Mouse (Mus musculus): ENCODE results near the gene Pus3. TPM values are rescaled to one million over a fixed set of nuclear protein-coding genes. Genes with fewer than 3 reads are reported as not detected.

Gene Pus3
- total and polyA plus RNA-seq, 2 experiments from 2014 or later, result 9.6 to 13.3 TPM

GRCm38 (mm10) chr9:35567995-35568394, 9.6 kb downstream of the Pus3 start:
- H3K4me3 ChIP-seq (ENCODE audit: low read depth, low read length), result no peak overlapping the region
- WGBS, result 87% methylated on average over 3 of the region's 3 CpGs
- H3K27ac ChIP-seq (ENCODE audit: low read depth, low read length), result no peak overlapping the region
- H3K9me3 ChIP-seq (ENCODE audit: low read length), result no peaks in the 10 kb centered on the region
- H3K36me3 ChIP-seq (ENCODE audit: insufficient read depth, low read length), result peaks cover 18% of the 10 kb centered on the region
- H3K4me2 ChIP-seq (ENCODE audit: low read depth, low read length, poor library complexity, severe bottlenecking), result no peak overlapping the region
- no peak for TF ChIP-seq CTCF (IDR thresholded peaks at IDR 0.05)
- DNase-seq (ENCODE audit: low spot score), result no peak
- no peak for ATAC-seq (ENCODE audit: low FRiP score)
- H3K9ac ChIP-seq (replicated peaks; ENCODE audit: low read length, poor library complexity, severe bottlenecking), result no peak overlapping the region
- H3K27me3 ChIP-seq (ENCODE audit: insufficient read depth, low read length), result no peaks in the 10 kb centered on the region
- no peaks in the 10 kb centered on the region for H3K4me1 ChIP-seq (ENCODE audit: insufficient read depth, low read length)

- peak within 1 kb of the TSS; percentile 68 for H3K9ac ChIP-seq (replicated peaks; ENCODE audit: low read length, poor library complexity, severe bottlenecking)
- peak within 1 kb of the TSS; percentile 85 for H3K4me2 ChIP-seq (ENCODE audit: low read depth, low read length, poor library complexity, severe bottlenecking)
- under 1% methylated on average over 86 of the region's 86 CpGs for WGBS
- ATAC-seq (ENCODE audit: low FRiP score), result peak; percentile 97
- H3K4me3 ChIP-seq (ENCODE audit: low read depth, low read length), result peak within 1 kb of the TSS; percentile 74
- H3K4me1 ChIP-seq (ENCODE audit: insufficient read depth, low read length), result no peaks in the 10 kb centered on the region
- H3K27me3 ChIP-seq (ENCODE audit: insufficient read depth, low read length), result no peaks in the 10 kb centered on the region
- H3K27ac ChIP-seq (ENCODE audit: low read depth, low read length), result peak within 1 kb of the TSS; percentile 80
- H3K36me3 ChIP-seq (ENCODE audit: insufficient read depth, low read length), result peaks cover 16% of the 10 kb centered on the region
- TF ChIP-seq CTCF (IDR thresholded peaks at IDR 0.05), result peak; percentile 58
- peak; percentile 99 for DNase-seq (ENCODE audit: low spot score)
- no peaks in the 10 kb centered on the region for H3K9me3 ChIP-seq (ENCODE audit: low read length)
Observed at GRCm38 (mm10) chr9:35569571-35570534, 11.5 kb downstream of the Pus3 start, which contains the start of the genes Pate2 and Hyls1. Gene Pate2, plus strand, starts transcription at chr9:35570284. Gene Hyls1, minus strand, starts transcription at chr9:35570398.

- Histone ChIP-seq H3K4me3 (ENCODE audit: low read depth, low read length) (peak overlapping the region; percentile 74), H3K9me3 (ENCODE audit: low read length) (no peaks in the 10 kb centered on the region), H3K27me3 (ENCODE audit: insufficient read depth, low read length) (peaks cover 4% of the 10 kb centered on the region; the same call in 1 of the 2 replicates), H3K4me2 (ENCODE audit: low read depth, low read length, poor library complexity, severe bottlenecking) (peak overlapping the region; percentile 48), H3K27ac (ENCODE audit: low read depth, low read length) (no peak overlapping the region), H3K9ac (replicated peaks; ENCODE audit: low read length, poor library complexity, severe bottlenecking) (peak overlapping the region; percentile 68), H3K36me3 (ENCODE audit: insufficient read depth, low read length) (peaks cover 8% of the 10 kb centered on the region), H3K4me1 (ENCODE audit: insufficient read depth, low read length) (no peaks in the 10 kb centered on the region)
- WGBS, result 9% methylated on average over 5 of the region's 5 CpGs
- ATAC-seq (ENCODE audit: low FRiP score), result no peak
- TF ChIP-seq CTCF (IDR thresholded peaks at IDR 0.05), result no peak
- DNase-seq (ENCODE audit: low spot score), result no peak
Observed at GRCm38 (mm10) chr9:35570663-35571062, 12.3 kb downstream of the Pus3 start.

- ATAC-seq (ENCODE audit: low FRiP score) (no peak), DNase-seq (ENCODE audit: low spot score) (no peak)
- TF ChIP-seq CTCF (IDR thresholded peaks at IDR 0.05), result no peak
- Histone ChIP-seq H3K9ac (replicated peaks; ENCODE audit: low read length, poor library complexity, severe bottlenecking) (0 out of 2 replicates have a peak overlapping the region, but pooled peaks have one; percentile 48), H3K4me3 (ENCODE audit: low read depth, low read length) (peak overlapping the region; percentile 37), H3K27ac (ENCODE audit: low read depth, low read length) (no peak overlapping the region), H3K9me3 (ENCODE audit: low read length) (no peaks in the 10 kb centered on the region), H3K27me3 (ENCODE audit: insufficient read depth, low read length) (peaks cover 4% of the 10 kb centered on the region; the same call in 1 of the 2 replicates), H3K4me2 (ENCODE audit: low read depth, low read length, poor library complexity, severe bottlenecking) (peak overlapping the region; percentile 66), H3K36me3 (ENCODE audit: insufficient read depth, low read length) (no peaks in the 10 kb centered on the region), H3K4me1 (ENCODE audit: insufficient read depth, low read length) (no peaks in the 10 kb centered on the region)
- 4% methylated on average over 32 of the region's 32 CpGs for WGBS
Observed at GRCm38 (mm10) chr9:35574416-35574815, 16.0 kb downstream of the Pus3 start.

GRCm38 (mm10) chr9:35587674-35588073, 29.3 kb downstream of the Pus3 start:
- H3K4me3 ChIP-seq (ENCODE audit: low read depth, low read length), result no peak overlapping the region
- TF ChIP-seq CTCF (IDR thresholded peaks at IDR 0.05), result no peak
- ATAC-seq (ENCODE audit: low FRiP score) (no peak), DNase-seq (ENCODE audit: low spot score) (no peak)
- no peak overlapping the region for H3K4me2 ChIP-seq (ENCODE audit: low read depth, low read length, poor library complexity, severe bottlenecking)
- no peaks in the 10 kb centered on the region for H3K27me3 ChIP-seq (ENCODE audit: insufficient read depth, low read length)
- H3K4me1 ChIP-seq (ENCODE audit: insufficient read depth, low read length), result no peaks in the 10 kb centered on the region
- no peaks in the 10 kb centered on the region for H3K9me3 ChIP-seq (ENCODE audit: low read length)
- 29% methylated on average over 1 of the region's 1 CpGs for WGBS
- H3K36me3 ChIP-seq (ENCODE audit: insufficient read depth, low read length), result no peaks in the 10 kb centered on the region
- no peak overlapping the region for H3K9ac ChIP-seq (replicated peaks; ENCODE audit: low read length, poor library complexity, severe bottlenecking)
- H3K27ac ChIP-seq (ENCODE audit: low read depth, low read length), result no peak overlapping the region

GRCm38 (mm10) chr9:35592903-35593302, 34.5 kb downstream of the Pus3 start:
- peak; percentile 71; the same call in 1 of the 2 replicates for ATAC-seq (ENCODE audit: low FRiP score)
- H3K27me3 ChIP-seq (ENCODE audit: insufficient read depth, low read length), result no peaks in the 10 kb centered on the region
- no peaks in the 10 kb centered on the region for H3K9me3 ChIP-seq (ENCODE audit: low read length)
- no peaks in the 10 kb centered on the region for H3K36me3 ChIP-seq (ENCODE audit: insufficient read depth, low read length)
- no peak overlapping the region for H3K9ac ChIP-seq (replicated peaks; ENCODE audit: low read length, poor library complexity, severe bottlenecking)
- peak; percentile 83 for TF ChIP-seq CTCF (IDR thresholded peaks at IDR 0.05)
- no peak overlapping the region for H3K27ac ChIP-seq (ENCODE audit: low read depth, low read length)
- H3K4me1 ChIP-seq (ENCODE audit: insufficient read depth, low read length), result no peaks in the 10 kb centered on the region
- no peak overlapping the region for H3K4me3 ChIP-seq (ENCODE audit: low read depth, low read length)
- peak; percentile 47 for DNase-seq (ENCODE audit: low spot score)
- WGBS, result 12% methylated on average over 2 of the region's 2 CpGs
- H3K4me2 ChIP-seq (ENCODE audit: low read depth, low read length, poor library complexity, severe bottlenecking), result no peak overlapping the region
